Mouse (Mus musculus) limb, embryonic 10.5 days (tissue): ENCODE measurements around the gene Zup1. TPM values are rescaled to one million over a fixed set of nuclear protein-coding genes. Genes with fewer than 3 reads are reported as not detected.
"Not testable (repeated sequence)": the region's sequence is repeated elsewhere in the genome, so short reads cannot be mapped to it uniquely, and the experiment has no call there.

Experiments
- DNase-seq: peaks from one replicate; pipeline ENCODE4 v3.0.0-alpha.2; 2017; ENCODE audit warnings: low spot score
- H3K27ac ChIP-seq: fragments of 300-500 bp; sonication (generic); 2 replicates; pipeline ENCODE4 v1.5.1; 2016; ENCODE audit warnings: mild to moderate bottlenecking
- H3K27me3 ChIP-seq: fragments of 300-500 bp; sonication (generic); 2 replicates; pipeline ENCODE4 v1.6.1; 2016; ENCODE audit warnings: low read depth, mild to moderate bottlenecking; ENCODE audit not compliant: poor library complexity, severe bottlenecking
- H3K36me3 ChIP-seq: fragments of 300-500 bp; sonication (generic); 2 replicates; pipeline ENCODE4 v1.6.1; 2016; ENCODE audit warnings: mild to moderate bottlenecking, moderate library complexity
- H3K4me1 ChIP-seq: fragments of 300-500 bp; sonication (generic); 2 replicates; pipeline ENCODE4 v1.6.1; 2016
- H3K4me3 ChIP-seq: fragments of 300-500 bp; sonication (generic); 2 replicates; pipeline ENCODE4 v1.5.1; 2016; ENCODE audit warnings: mild to moderate bottlenecking, moderate library complexity
- H3K9me3 ChIP-seq: fragments of 300-500 bp; sonication (generic); replicated peaks from 2 replicates; pipeline ENCODE4 v1.6.1; 2016; ENCODE audit warnings: mild to moderate bottlenecking
- WGBS: fragments of 180-500 bp; shearing (Covaris S2); methylation state at CpG from one replicate; pipeline ENCODE4 v1.1.7; 2016; 5-methylcytosine and 5-hydroxymethylcytosine counted together
- polyA plus RNA-seq: library from polyadenylated mRNA; unstranded; fragments of >200 nt; fragmentation: Nextera tagmentation; extraction: Ambion mirVana; gene quantifications from 2 replicates; pipeline ENCODE4 v1.2.1, GENCODE M21; 2016

Zup1 gene
- polyA plus RNA-seq, 1 experiment from 2014 or later = 23.6 TPM

DNA sequence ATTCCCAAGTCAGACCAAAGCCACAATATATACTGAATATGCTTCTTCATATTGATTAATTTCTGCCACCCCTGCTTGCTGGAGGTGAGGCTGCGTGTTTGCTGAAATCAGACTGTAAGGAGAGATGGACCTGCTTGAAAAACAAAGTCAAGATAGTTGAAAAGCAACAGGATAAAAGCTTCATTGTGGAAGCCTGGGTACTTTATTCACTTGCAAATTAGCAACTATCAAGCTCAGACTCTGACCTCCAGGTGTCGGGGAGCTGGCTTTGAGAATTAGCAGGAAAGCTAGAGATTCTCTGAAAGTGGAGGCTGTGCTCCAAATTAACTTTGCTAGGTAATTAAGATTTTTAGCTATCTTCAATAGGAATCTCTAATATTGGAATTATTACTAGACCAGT, 68.7 kb downstream of the Zup1 start:
- DNase-seq, H3K4me1 ChIP-seq, H3K27ac ChIP-seq, H3K4me3 ChIP-seq, H3K36me3 ChIP-seq, H3K9me3 ChIP-seq, H3K27me3 ChIP-seq: not testable (repeated sequence)
- 86% methylated on average over 2 of the region's 2 CpGs for whole genome bisulfite sequencing

GRCm38 (mm10) chr10:33872672-33873398, 78.2 kb downstream of the Zup1 start:
- H3K27me3 ChIP-seq = no peaks in the 10 kb centered on the region
- DNase-seq = no peak
- 91% methylated on average over 2 of the region's 2 CpGs for WGBS

DNA sequence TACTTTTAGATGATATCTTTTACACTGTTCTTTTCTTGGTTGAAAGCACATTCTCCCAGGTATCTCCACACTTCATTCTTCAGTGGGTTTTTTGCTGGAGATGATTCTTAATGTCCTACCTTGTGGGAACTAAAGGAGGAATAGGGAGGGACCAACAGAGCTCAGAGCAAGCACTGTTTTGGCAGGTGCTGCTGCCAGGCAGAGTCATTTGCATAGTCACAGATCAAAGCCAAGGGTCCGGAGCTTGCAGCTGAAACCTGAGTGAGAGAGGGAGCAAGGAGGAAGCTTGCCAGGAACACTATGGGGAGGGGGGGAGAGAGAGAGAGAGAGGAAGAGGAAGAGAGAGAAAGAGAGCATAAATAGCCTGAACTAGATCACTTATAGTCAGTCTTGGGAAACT, 80.6 kb downstream of the Zup1 start:
- DNase-seq = no peak

More at GRCm38 (mm10) chr10:33872672-33873398, 78.2 kb downstream of the Zup1 start:
- Histone ChIP-seq H3K9me3 (no peaks in the 10 kb centered on the region), H3K4me1 (no peaks in the 10 kb centered on the region), H3K4me3 (no peak overlapping the region), H3K27ac (no peak overlapping the region), H3K36me3 (no peaks in the 10 kb centered on the region)

More for the DNA sequence above, 80.6 kb downstream of the Zup1 start:
- H3K27ac ChIP-seq = no peak overlapping the region
- H3K27me3 ChIP-seq = no peaks in the 10 kb centered on the region
- no peaks in the 10 kb centered on the region for H3K9me3 ChIP-seq
- no peaks in the 10 kb centered on the region for H3K36me3 ChIP-seq
- no peak overlapping the region for H3K4me3 ChIP-seq
- WGBS = 10% methylated on average over 1 of the region's 1 CpGs
- no peaks in the 10 kb centered on the region for H3K4me1 ChIP-seq

Other genes with a start within 250 kb of the Zup1 start
- gene Sult3a2, start 164.6 kb downstream of the Zup1 start, polyA plus RNA-seq = not detected in 2 replicates
- gene Sult3a1, start 93.5 kb downstream of the Zup1 start, polyA plus RNA-seq = not detected in 2 replicates
- 0.05 TPM in 1 of 2 replicates, not detected in the other for gene Rsph4a, start 46.2 kb downstream of the Zup1 start, polyA plus RNA-seq
- 141 and 150 TPM in 2 replicates for gene Rwdd1, start 68.4 kb upstream of the Zup1 start, polyA plus RNA-seq
- not detected in 2 replicates for gene Trappc3l, start 86.3 kb upstream of the Zup1 start, polyA plus RNA-seq
- gene Calhm4, start 93.0 kb upstream of the Zup1 start, polyA plus RNA-seq = not detected in 2 replicates
- gene Calhm5, start 145.2 kb upstream of the Zup1 start, polyA plus RNA-seq = 0.04 and 0.05 TPM in 2 replicates
- gene Calhm6, start 176.7 kb upstream of the Zup1 start, polyA plus RNA-seq = 0.69 and 0.95 TPM in 2 replicates